Mouse (Mus musculus) ES-Bruce4 (cell line): Measurements from ENCODE around the gene Procr.

Experiments used
- EP300 ChIP-seq: IDR thresholded peaks from 2 replicates; pipeline ENCODE4 v1.6.1; 2011; ENCODE audit warnings: low read depth, low read length; ENCODE audit not compliant: insufficient read depth
- POLR2A ChIP-seq: IDR thresholded peaks from one replicate; pipeline ENCODE4 v1.8.1; 2011; ENCODE audit warnings: low read length; ENCODE audit not compliant: insufficient read depth

- TF ChIP-seq POLR2A (no peak), EP300 (no peak)
Measured at GRCm38 (mm10) chr2:155774927-155775684, 24.2 kb downstream of the Procr start, which contains the start of gene Mmp24.
